24 mouse cellular contexts compared by ENCODE assay signal in genomic region chr11:102380091-102380490, GRCm38 (mm10). TPM values are rescaled to one million over a fixed set of nuclear protein-coding genes. Genes with fewer than 3 reads are reported as not detected.
A peak's percentile ranks its signal among the peaks of the same experiment; 100 is the strongest.
DNase-seq lines count a peak whose midpoint lies in the region; ATAC-seq and TF ChIP-seq lines count a peak whose summit lies in the region.
"Had no signal": no experiment of that assay in that cellular context is flagged by ENCODE, and none has a peak within 500 bp of the region (broad histone marks: within the 10 kb centered on the region; RNA-seq: fewer than 3 reads in every experiment).

No protein-coding gene starts in this region.

- no peak for TF ChIP-seq CTCF in liver, postnatal 0 days (IDR thresholded peaks at IDR 0.05; ENCODE audit: low read depth)
- no peak for TF ChIP-seq CTCF in small intestine, adult 2 months (IDR thresholded peaks at IDR 0.05; ENCODE audit: extremely low read depth, insufficient read length, insufficient replicate concordance, low read depth, low read length)

- peaks cover 17% of the 10 kb centered on the region for H3K4me1 ChIP-seq in heart, embryonic 11.5 days (ENCODE audit: control insufficient read depth, insufficient read depth, low read length)
- H3K4me1 ChIP-seq in liver, postnatal 0 days (ENCODE audit: insufficient read depth), result peaks cover 37% of the 10 kb centered on the region
- peaks cover 16% of the 10 kb centered on the region; the same call in 1 of the 2 replicates for H3K4me1 ChIP-seq in small intestine, adult 2 months (ENCODE audit: control insufficient read depth, insufficient read depth, insufficient read length, low read length)
- H3K4me1 ChIP-seq in forebrain, embryonic 13.5 days, result peaks cover 16% of the 10 kb centered on the region

- 79% methylated on average over 5 of the region's 5 CpGs for WGBS in heart, embryonic 11.5 days (ENCODE audit: insufficient replicate concordance)
- 73% methylated on average over 5 of the region's 5 CpGs for WGBS in liver, postnatal 0 days (ENCODE audit: insufficient replicate concordance)
- 20% methylated on average over 5 of the region's 5 CpGs for WGBS in small intestine, adult 2 months
- 80% methylated on average over 5 of the region's 5 CpGs for WGBS in forebrain, embryonic 13.5 days

- DNase-seq in heart, adult 11 months, result peak; percentile 83
- DNase-seq in liver, postnatal 0 days, result peak; percentile 11
- no peak for DNase-seq in liver
- DNase-seq in adipocyte (ENCODE audit: low spot score), result peak; percentile 67
- DNase-seq: adrenal gland, adult 8-10 months; adrenal gland, postnatal 14 days; adrenal gland, postnatal 36 days; cerebellum, adult 11-12 months; cerebellum, adult 2 months; cerebellum, adult 9-10 months; cerebellum, postnatal 14 days; cerebellum, postnatal 36 days; embryo, embryonic 11 days; forebrain, postnatal 0 days had no signal

- ATAC-seq in heart, embryonic 11.5 days (replicated peaks; ENCODE audit: insufficient number of reproducible peaks, low FRiP score, low TSS enrichment), result no peak
- no peak for ATAC-seq in liver, postnatal 0 days
- ATAC-seq in forebrain, embryonic 13.5 days, result no peak
- ATAC-seq: forebrain, embryonic 15.5 days; forebrain, postnatal 0 days had no signal

- no peak overlapping the region for H3K4me3 ChIP-seq in heart, embryonic 11.5 days (ENCODE audit: low read depth, low read length)
- no peak overlapping the region for H3K4me3 ChIP-seq in liver, postnatal 0 days (ENCODE audit: low read depth, low read length)
- no peak overlapping the region for H3K4me3 ChIP-seq in small intestine, adult 2 months (ENCODE audit: low read depth, low read length)
- H3K4me3 ChIP-seq in forebrain, embryonic 13.5 days, result no peak overlapping the region
- H3K4me3 ChIP-seq: embryonic facial prominence, embryonic 13.5 days; embryonic facial prominence, embryonic 15.5 days; erythroblast, embryonic 14.5 days; forebrain, embryonic 10.5 days; forebrain, embryonic 12.5 days; forebrain, embryonic 15.5 days had no signal

- H3K4me2 ChIP-seq in heart, embryonic 11.5 days, result no peak overlapping the region
- no peak overlapping the region for H3K4me2 ChIP-seq in liver, postnatal 0 days (ENCODE audit: low read depth, low read length)
- H3K4me2 ChIP-seq in forebrain, embryonic 13.5 days, result no peak overlapping the region
- H3K4me2 ChIP-seq: embryonic facial prominence, embryonic 13.5 days; embryonic facial prominence, embryonic 15.5 days; forebrain, embryonic 12.5 days; forebrain, embryonic 15.5 days had no signal

- H3K27me3 ChIP-seq in heart, embryonic 11.5 days (ENCODE audit: control insufficient read depth, insufficient read depth, low read length), result no peaks in the 10 kb centered on the region
- no peaks in the 10 kb centered on the region for H3K27me3 ChIP-seq in liver, postnatal 0 days (ENCODE audit: insufficient read depth, low read length)
- no peaks in the 10 kb centered on the region for H3K27me3 ChIP-seq in small intestine, adult 2 months (ENCODE audit: control insufficient read depth, insufficient read depth, low read length)
- no peaks in the 10 kb centered on the region for H3K27me3 ChIP-seq in forebrain, embryonic 13.5 days
- H3K27me3 ChIP-seq: embryonic facial prominence, embryonic 15.5 days; forebrain, embryonic 15.5 days had no signal

- H3K9me3 ChIP-seq in heart, embryonic 11.5 days (replicated peaks; ENCODE audit: control insufficient read depth, low read length), result 0 out of 2 replicates have a peak, but pooled peaks cover 3% of the 10 kb centered on the region
- peaks cover 6% of the 10 kb centered on the region for H3K9me3 ChIP-seq in liver, postnatal 0 days (ENCODE audit: low read length)
- H3K9me3 ChIP-seq in forebrain, embryonic 13.5 days (replicated peaks), result 0 out of 2 replicates have a peak, but pooled peaks cover 5% of the 10 kb centered on the region
- H3K9me3 ChIP-seq: embryonic facial prominence, embryonic 13.5 days; embryonic facial prominence, embryonic 15.5 days; forebrain, embryonic 15.5 days had no signal

- no peaks in the 10 kb centered on the region for H3K36me3 ChIP-seq in heart, embryonic 11.5 days (ENCODE audit: control insufficient read depth, insufficient read depth, low read length)
- no peaks in the 10 kb centered on the region for H3K36me3 ChIP-seq in liver, postnatal 0 days (replicated peaks; ENCODE audit: insufficient read depth, low read length)
- no peaks in the 10 kb centered on the region for H3K36me3 ChIP-seq in small intestine, adult 2 months (ENCODE audit: control insufficient read depth, insufficient read depth, low read length)
- no peaks in the 10 kb centered on the region for H3K36me3 ChIP-seq in forebrain, embryonic 13.5 days (ENCODE audit: poor library complexity, severe bottlenecking)
- H3K36me3 ChIP-seq: embryonic facial prominence, embryonic 13.5 days; embryonic facial prominence, embryonic 15.5 days; forebrain, embryonic 10.5 days; forebrain, embryonic 12.5 days; forebrain, embryonic 15.5 days had no signal

- H3K9ac ChIP-seq in heart, embryonic 11.5 days (ENCODE audit: low read depth, low read length), result no peak overlapping the region
- no peak overlapping the region for H3K9ac ChIP-seq in liver, postnatal 0 days (replicated peaks)
- no peak overlapping the region for H3K9ac ChIP-seq in forebrain, embryonic 13.5 days
- H3K9ac ChIP-seq: embryonic facial prominence, embryonic 13.5 days; embryonic facial prominence, embryonic 15.5 days; forebrain, embryonic 12.5 days; forebrain, embryonic 15.5 days; forebrain, postnatal 0 days had no signal

- TF ChIP-seq EP300 in liver, postnatal 0 days (IDR thresholded peaks at IDR 0.05; ENCODE audit: low read depth), result no peak

- no peak for TF ChIP-seq POLR2A in small intestine, adult 2 months (IDR thresholded peaks at IDR 0.05; ENCODE audit: low read depth, low read length)

- no peak overlapping the region for H3K27ac ChIP-seq in heart, embryonic 11.5 days (ENCODE audit: low read depth, low read length)
- H3K27ac ChIP-seq in liver, postnatal 0 days (ENCODE audit: low read depth), result no peak overlapping the region
- 0 out of 2 replicates have a peak overlapping the region, but pooled peaks have one; percentile 28 for H3K27ac ChIP-seq in small intestine, adult 2 months (ENCODE audit: insufficient read depth, low read depth, low read length)
- no peak overlapping the region for H3K27ac ChIP-seq in forebrain, embryonic 13.5 days
- H3K27ac ChIP-seq: embryonic facial prominence, embryonic 13.5 days; embryonic facial prominence, embryonic 15.5 days; forebrain, embryonic 10.5 days; forebrain, embryonic 12.5 days; forebrain, embryonic 15.5 days had no signal

RNA-seq across cellular contexts. Expression of gene Rundc3a, which starts 13.1 kb away (rescaled TPM):
- polyA plus RNA-seq in heart, embryonic 11.5 days (2014; fragmentation: Nextera tagmentation; extraction: Ambion mirVana), result 1.3 TPM in 2 replicates
- 1.8 and 2.4 TPM in 2 replicates for polyA plus RNA-seq in liver, postnatal 0 days (2015; fragmentation: Nextera tagmentation; extraction: Ambion mirVana)
- polyA plus RNA-seq in small intestine, adult 2 months (2012; rRNA removed), result 2.5 and 6.5 TPM in 2 replicates
- polyA plus RNA-seq in forebrain, embryonic 13.5 days (2015; fragmentation: Nextera tagmentation; extraction: Ambion mirVana), result 93.9 and 94.8 TPM in 2 replicates

RNA-seq across cellular contexts. Expression of gene Slc4a1, which starts 14.1 kb away (rescaled TPM):
- 102 and 112 TPM in 2 replicates for polyA plus RNA-seq in heart, embryonic 11.5 days (2014; fragmentation: Nextera tagmentation; extraction: Ambion mirVana)
- polyA plus RNA-seq in liver, postnatal 0 days (2015; fragmentation: Nextera tagmentation; extraction: Ambion mirVana), result 311 and 329 TPM in 2 replicates
- not detected in 2 replicates for polyA plus RNA-seq in small intestine, adult 2 months (2012; rRNA removed)
- polyA plus RNA-seq in forebrain, embryonic 13.5 days (2015; fragmentation: Nextera tagmentation; extraction: Ambion mirVana), result 2.6 and 6.5 TPM in 2 replicates
- polyA plus RNA-seq: C2C12 had no signal

RNA-seq across cellular contexts. Expression of gene Slc25a39, which starts 27.7 kb away (rescaled TPM):
- 274 and 281 TPM in 2 replicates for polyA plus RNA-seq in heart, embryonic 11.5 days (2014; fragmentation: Nextera tagmentation; extraction: Ambion mirVana)
- 510 and 522 TPM in 2 replicates for polyA plus RNA-seq in liver, postnatal 0 days (2015; fragmentation: Nextera tagmentation; extraction: Ambion mirVana)
- 322 and 403 TPM in 2 replicates for polyA plus RNA-seq in small intestine, adult 2 months (2012; rRNA removed)
- polyA plus RNA-seq in forebrain, embryonic 13.5 days (2015; fragmentation: Nextera tagmentation; extraction: Ambion mirVana), result 157 and 159 TPM in 2 replicates

RNA-seq across cellular contexts. Expression of gene Grn, which starts 50.0 kb away (rescaled TPM):
- 110 and 113 TPM in 2 replicates for polyA plus RNA-seq in heart, embryonic 11.5 days (2014; fragmentation: Nextera tagmentation; extraction: Ambion mirVana)
- 156 and 161 TPM in 2 replicates for polyA plus RNA-seq in liver, postnatal 0 days (2015; fragmentation: Nextera tagmentation; extraction: Ambion mirVana)
- polyA plus RNA-seq in small intestine, adult 2 months (2012; rRNA removed), result 76.0 and 111 TPM in 2 replicates
- polyA plus RNA-seq in forebrain, embryonic 13.5 days (2015; fragmentation: Nextera tagmentation; extraction: Ambion mirVana), result 49.5 and 53.9 TPM in 2 replicates

Comparison
In these comparisons a context has a peak if more than half of its experiments do, and no peak if none do; other contexts are left out.
1. RNA of gene Rundc3a, which starts 13.1 kb away (polyA plus RNA-seq): 93.9 to 94.8 TPM in forebrain, embryonic 13.5 days; 2.5 to 6.5 TPM in small intestine, adult 2 months, 1.8 to 2.4 TPM in liver, postnatal 0 days and 1.3 TPM in heart, embryonic 11.5 days; every median in the first group is over 10 times any median in the second.
2. RNA of gene Slc4a1, which starts 14.1 kb away (polyA plus RNA-seq): 311 to 329 TPM in liver, postnatal 0 days and 102 to 112 TPM in heart, embryonic 11.5 days; 2.6 to 6.5 TPM in forebrain, embryonic 13.5 days and not detected in small intestine, adult 2 months; every median in the first group is over 10 times any median in the second.